Mouse (Mus musculus): ENCODE measurements around the gene Polr3h.
"Not testable (repeated sequence)": the region's sequence is repeated elsewhere in the genome, so short reads cannot be mapped to it uniquely, and the experiment has no call there.

Polr3h gene

DNA sequence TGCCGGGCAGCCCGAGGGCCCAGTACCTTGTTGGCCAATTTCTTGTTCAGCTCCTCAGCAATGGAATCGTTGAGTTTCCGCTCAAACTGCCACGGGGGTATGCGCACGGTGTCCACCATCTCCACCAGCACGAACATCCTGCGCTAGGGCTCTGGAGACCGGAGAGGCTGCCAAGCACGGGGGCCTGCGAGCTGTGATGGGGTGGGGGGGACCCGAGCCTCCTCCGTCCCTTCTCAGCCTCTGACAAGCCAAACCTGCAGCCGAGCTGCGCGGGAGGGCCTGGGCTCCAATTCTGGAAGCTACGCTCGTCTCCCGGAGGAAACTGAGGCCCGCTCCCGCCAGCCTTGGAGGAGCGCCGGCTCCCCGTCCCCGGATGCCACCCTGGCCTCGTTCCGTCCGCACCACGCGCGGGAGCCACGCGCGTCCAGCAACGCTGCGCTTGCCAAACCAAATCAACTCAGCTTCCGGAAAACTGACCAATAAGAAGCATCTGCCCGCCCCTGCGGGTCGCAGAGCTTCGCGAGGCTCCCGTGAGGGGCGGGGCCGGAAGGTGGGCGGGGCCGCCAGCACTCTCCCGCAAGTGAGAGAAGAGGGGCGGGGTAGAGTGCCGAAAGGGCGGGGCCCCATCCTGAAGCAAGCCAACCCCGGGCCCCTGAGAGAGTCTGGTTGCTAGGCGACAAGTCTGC, at the start of gene Polr3h:
TSS of gene Polr3h (minus strand) at position 481 of the 686 bp plus-strand sequence.
- DNase-seq (ENCODE audit: low spot score) = peak; percentile 99

- not testable (repeated sequence) for DNase-seq (ENCODE audit: low spot score)
These were observed 49.1 kb upstream of the Polr3h start for GRCm38 (mm10) chr15:81975156-81975555.

GRCm38 (mm10) chr15:81970498-81970897, 44.5 kb upstream of the Polr3h start:
- DNase-seq (ENCODE audit: low spot score) = not testable (repeated sequence)

DNA sequence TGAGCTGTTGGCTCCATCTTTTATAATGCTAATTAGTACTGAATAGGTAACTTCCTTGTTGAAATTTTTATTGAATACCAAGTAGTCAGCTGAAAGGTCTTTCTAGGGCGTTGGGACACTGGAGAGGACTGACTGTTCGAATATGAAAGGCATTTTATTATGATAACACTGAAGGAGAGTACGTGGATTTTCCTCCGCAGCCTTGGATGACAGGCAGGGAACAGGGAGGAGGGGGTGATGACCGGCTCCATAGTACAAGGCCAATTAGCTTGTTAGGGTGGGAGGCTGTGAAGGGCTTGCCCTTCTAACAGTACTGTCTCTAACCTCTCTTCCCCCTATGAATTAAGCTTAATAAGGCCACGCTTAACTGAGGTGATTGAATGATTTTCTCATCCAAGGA, 43.6 kb upstream of the Polr3h start:
- DNase-seq (ENCODE audit: low spot score) = not testable (repeated sequence)

GRCm38 (mm10) chr15:81969173-81969572, 43.1 kb upstream of the Polr3h start:
- peak; percentile 44 for DNase-seq (ENCODE audit: low spot score)

- no peak for DNase-seq (ENCODE audit: low spot score)
These were observed 42.4 kb upstream of the Polr3h start for GRCm38 (mm10) chr15:81968447-81968846.

DNA sequence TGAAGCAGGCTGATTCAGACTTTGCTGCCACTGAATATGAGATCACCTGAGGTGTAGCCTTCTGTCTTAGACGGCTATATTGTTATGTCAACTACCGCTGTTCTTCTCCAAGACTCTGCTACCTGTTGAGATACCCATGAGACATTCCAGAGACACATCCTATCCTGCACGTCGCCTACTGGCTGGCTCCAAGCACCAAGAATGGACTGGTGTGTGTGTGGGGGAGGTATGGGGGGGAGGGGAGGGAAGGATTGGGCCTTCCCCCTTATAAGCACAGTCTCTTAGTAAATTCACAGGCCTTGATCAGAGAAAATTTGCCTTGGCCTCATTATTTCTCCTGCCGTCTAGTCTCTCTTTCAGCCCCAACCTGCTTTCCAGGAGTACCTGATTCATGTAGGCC, 41.8 kb upstream of the Polr3h start:
- no peak for DNase-seq (ENCODE audit: low spot score)

DNA sequence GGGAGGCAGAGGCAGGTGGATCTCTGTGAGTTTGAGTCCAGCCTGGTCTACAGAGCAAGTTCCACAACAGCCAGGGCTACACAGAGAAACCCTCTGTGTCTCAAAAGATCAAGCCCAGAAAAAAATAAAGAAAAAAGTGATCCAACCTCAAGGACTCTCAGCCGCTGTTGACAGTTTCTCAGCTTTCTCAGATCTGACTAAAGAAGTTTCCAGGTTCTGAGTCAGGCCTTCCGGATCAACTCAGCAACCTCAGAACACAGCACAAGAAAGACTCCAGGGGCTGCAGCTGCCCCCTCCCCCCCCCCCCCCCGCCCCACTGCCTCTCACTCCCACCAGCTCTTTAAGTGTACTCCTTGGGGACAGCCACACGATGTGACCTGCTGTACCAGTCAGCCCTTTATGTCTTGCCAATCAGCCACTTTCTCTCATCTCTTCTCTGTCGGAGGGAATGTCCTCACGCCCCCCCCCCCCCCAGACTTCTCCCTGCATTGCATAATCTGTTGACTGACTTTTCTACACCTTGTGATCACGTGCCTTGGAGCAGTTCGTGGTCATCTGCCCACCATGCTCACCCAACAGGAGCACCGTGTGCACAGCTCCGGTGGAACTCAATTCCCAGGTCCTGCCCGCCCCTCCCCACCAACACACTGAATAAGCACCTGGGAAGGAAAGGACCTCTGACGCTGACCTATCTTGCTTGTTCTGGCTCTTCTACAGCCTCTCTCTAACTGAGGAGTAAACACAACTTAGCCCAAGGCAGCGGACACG, 40.2 kb upstream of the Polr3h start:
- no peak for DNase-seq (ENCODE audit: low spot score)

DNA sequence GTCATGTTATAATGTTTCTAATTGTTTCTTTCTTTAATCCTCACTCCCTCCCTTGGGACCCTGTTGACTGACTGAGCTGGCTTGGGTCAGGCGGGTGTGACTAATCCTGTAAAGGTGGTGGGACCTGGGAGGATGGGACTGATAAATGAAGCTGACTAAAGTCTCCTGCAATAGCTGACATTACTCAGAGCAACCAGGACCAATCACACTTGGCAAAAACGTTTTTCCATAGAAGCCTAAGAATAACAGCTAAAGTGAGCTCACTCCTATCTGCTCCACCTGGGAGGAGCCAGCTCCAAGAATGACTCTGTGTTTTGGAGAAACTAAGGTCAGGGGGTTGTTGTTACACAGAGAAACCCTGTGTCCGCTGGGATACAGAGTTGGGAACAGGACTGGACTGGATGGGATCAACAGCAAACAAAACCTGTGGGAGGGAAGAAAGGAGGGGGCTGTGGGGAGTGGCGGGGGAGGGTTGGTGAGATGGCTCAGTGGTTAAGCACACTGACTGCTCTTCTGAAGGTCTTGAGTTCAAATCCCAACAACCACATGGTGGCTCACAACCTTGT, 39.0 kb upstream of the Polr3h start:
- DNase-seq (ENCODE audit: low spot score) = peak; percentile 93

DNA sequence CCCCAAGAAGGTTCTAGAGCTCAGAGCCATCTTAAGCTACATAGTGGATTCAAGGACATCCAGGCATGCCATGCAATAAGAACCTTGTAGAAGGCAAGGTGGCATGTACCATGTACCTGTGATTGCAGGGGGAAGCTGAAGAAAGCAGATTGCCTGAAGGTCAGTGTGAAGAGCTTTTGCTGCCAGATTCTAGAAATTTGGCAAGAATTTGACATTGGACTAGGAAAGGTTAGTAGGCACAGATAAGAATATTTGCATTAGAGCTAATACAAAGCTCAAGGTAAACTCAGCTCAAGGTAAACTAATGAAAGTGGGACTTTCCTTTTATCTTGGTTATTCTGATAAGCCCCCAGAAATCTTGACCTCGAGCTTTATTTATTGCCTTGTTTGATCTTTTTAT, 38.2 kb upstream of the Polr3h start:
- DNase-seq (ENCODE audit: low spot score) = no peak

DNA sequence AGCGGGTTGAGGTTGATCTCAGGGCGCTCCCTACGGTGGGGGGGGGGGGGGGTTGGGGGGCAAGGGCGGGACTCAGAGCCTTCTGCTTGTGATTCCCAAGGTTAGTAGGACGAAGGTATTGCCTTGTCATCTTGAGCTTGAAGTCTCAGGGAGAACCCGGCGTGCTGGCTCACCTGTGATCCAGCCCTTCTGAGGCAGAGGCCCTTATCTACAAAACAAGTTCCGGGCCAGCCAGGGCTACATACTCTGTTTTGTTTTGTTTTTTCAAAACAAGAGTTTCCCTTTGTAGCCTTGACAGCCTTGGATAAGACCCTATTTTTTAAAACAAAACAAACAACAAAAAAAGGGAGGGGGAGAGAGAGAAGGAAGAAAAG, 35.0 kb upstream of the Polr3h start:
- DNase-seq (ENCODE audit: low spot score) = no peak

DNA sequence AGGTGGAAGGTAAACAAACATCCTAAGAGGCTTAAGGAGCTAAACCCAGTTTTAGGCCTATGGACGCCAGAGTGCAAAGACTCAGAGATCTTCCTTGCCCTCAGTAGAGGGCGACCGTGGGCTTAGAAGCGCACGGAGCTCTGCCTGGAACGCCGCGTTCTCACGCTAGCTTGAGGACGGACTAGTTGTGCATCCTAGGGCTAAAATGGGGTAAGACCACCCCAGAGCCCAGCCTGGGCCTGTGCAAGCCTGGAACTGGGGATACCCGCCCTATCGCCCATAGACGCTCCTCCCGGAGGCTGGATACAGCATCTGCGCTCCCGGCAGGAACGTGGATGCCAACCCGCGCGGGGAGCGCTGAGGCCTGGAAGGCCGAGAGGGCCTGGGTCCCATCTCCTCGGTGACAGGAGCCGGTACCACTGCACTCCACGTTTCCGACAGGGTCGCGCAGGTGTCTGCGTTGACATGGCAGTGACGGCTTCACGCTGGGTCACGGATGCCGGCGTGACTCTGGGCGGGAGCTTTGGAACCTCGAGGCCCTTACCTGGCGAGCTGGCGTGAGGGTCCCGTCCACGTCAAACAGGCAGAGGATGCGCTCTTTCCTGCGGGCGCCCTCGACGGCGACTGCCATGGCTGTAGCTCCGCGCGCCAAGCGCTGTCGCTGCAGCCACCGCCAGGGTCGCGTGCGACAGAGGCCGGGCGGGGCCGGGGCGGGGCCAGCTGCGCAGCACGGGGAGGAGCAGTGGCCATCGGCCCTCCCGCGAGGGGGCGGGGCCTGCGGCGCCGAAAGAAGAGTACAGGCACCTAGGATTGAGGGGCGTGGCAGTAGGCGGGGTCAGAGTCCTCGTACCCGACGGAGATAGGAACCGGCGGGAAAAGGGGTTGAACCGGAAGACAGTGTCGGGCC, 34.4 kb upstream of the Polr3h start, which contains the start of gene Pmm1:
TSS of gene Pmm1 (minus strand) at position 760 of the 907 bp plus-strand sequence.
- DNase-seq (ENCODE audit: low spot score) = peak; percentile 100

GRCm38 (mm10) chr15:81958906-81959305, 32.9 kb upstream of the Polr3h start:
- no peak for DNase-seq (ENCODE audit: low spot score)

DNA sequence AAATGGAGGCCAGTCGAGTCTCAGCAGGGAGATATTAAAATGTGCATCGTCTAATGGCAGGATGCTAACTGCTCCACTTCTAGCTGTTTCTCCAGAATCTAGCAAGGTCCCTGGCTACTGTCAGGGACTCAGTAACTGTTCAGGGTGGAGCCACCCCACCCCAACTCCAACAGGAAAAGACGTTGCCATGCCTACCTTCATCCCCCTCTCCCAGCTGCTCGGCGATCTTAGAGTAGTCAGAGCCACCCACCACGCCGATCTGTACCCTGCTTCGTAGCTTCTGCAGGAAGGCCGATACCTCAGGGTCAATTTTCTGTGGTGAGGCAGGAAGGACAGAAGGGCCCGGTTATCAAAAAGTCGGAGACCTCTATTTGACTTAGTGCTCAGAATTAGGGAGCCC, 31.6 kb upstream of the Polr3h start:
- no peak for DNase-seq (ENCODE audit: low spot score)

DNA sequence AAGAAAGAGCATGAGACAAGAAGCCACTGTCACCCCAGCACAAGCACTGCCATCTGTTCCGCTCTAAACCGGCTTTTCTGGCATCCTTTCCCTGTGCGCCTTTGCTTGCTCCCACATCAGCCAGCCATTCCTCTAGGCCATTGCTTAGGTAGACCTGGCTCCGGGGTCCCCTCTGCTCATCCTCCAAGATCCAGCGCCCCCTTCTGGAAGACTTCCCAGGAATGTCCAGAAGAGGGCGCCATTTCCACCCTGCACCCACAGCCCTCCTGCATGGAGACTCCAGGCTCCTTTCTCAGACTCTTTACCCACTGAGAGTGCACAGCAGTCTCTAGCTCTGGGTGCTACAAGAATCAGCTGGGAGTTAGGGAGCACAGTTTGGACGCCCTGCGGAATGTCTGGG, 30.4 kb upstream of the Polr3h start:
- peak; percentile 66 for DNase-seq (ENCODE audit: low spot score)

- no peak for DNase-seq (ENCODE audit: low spot score)
These were observed 29.4 kb upstream of the Polr3h start for GRCm38 (mm10) chr15:81955414-81955813.

DNA sequence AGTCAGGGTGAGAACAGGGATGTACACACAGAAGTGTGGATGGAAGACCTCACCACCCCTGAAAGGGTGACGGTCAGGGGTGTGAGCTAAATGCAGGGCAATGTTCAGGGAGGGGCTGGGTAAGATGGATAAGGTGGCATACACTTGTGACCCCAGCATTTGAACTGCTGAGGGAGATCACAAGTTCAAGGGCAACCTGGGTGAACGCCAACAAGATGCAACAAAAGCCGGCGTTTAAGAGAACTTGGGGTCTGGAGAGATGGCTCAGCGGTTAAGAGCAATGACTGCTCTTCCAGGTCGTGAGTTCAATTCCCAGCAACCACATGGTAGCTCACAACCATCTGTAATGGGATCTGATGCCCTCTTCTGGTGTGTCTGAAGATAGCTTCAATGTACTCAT, 28.7 kb upstream of the Polr3h start:
- no peak for DNase-seq (ENCODE audit: low spot score)

DNA sequence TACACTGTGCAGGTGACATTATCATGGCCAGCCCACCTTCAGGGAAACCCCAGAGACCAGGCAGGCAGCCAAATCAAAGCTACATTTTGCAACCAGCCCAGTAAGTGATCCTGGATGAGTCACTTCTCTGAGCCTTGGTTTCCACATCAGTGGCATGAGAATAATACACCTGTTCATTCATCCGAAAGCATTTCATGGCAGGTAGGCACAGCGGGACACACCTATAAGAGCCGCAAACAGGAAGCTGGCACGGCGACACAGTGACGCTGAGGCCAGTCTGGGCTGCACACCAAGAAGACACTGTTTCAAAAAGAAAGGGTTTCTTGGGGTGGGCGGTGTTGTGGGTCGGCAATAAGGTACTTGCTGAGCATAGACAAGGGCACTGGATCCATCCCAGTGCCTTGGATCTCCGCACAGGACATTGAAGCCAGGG, 28.1 kb upstream of the Polr3h start:
- no peak for DNase-seq (ENCODE audit: low spot score)

- no peak for DNase-seq (ENCODE audit: low spot score)
These were observed 26.3 kb upstream of the Polr3h start for GRCm38 (mm10) chr15:81952310-81952709.

DNA sequence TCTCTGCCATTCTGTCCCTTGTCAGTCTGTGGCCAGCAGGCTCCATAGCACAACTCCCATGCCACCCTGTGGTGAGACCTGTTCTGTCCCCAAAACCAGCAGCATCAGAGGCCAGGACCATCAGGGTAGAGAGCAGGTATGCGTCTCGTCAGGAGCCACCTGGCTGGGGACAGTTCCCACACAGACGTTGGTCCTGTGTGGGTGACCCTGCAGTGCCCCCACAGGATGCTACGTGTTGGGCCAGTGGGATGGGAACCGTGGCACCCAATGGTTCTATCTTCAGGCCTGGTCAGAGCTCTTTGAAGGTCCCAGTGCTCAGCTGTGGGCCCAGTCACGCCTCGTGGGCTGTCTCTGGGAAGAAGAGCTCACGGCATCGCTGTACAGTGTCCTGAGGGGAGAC, 25.1 kb upstream of the Polr3h start:
- DNase-seq (ENCODE audit: low spot score) = no peak

DNA sequence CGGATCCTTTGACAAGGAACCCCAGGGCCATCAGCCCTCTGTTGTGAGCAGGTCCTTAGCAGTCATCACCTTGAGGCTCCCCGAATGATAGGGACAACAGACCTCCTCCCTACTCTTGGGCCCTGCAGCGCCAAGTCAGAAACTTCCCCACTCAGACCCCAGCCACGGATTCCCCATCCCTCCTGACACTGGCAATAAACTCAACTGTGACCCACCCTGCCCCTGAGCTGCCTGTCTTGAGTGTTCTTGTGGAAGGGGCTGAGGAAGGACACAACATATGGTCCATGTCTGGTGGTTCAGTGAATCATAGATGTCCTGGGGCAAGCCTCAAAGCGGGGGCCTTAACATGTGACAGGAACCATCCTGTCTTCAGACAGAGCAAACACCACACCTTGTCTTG, 24.7 kb upstream of the Polr3h start:
- no peak for DNase-seq (ENCODE audit: low spot score)

DNA sequence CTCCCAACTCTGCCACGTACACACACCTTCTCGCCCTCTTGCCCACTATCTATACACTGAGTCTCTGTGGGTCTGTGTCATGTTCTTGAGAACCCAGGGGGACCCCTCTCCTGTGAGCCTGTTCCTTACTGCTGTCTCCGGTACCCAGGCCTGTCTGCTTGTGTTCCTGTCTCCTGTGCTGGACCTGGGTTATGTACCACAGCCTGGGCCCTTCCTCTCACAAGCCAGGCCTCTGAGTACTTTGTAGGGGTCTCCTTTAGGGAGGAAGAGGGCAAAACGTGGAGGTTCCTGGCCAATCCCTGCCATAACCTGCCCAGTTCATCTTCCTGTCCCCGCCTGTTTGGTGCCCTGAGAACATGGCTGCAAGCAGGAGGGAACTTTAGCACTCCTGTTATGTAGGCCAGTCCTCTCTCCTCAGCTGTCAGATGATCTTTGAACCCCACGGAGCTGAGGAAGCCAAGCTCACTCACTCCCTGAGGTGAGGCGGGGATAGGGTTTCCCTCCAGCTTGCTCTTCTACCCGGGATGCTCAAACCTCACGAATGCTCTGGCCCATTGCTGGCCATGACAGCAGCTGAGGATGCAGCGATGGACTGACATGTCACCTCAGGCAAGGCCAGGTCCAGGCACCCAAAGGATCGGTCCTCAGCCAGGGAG, 23.6 kb upstream of the Polr3h start:
- DNase-seq (ENCODE audit: low spot score) = no peak
